Mouse (Mus musculus) forebrain, embryonic 14.5 days (tissue): ENCODE results near the gene Col4a4. TPM values are rescaled to one million over a fixed set of nuclear protein-coding genes. Genes with fewer than 3 reads are reported as not detected.
A peak's percentile ranks its signal among the peaks of the same experiment; 100 is the strongest.

Experiments
- ATAC-seq: fragments of 200-750 bp; cut with Nextera tagmentation; 2 replicates; pipeline ENCODE4 v1.8.0; 2017; ENCODE audit warnings: mild to moderate bottlenecking, moderate library complexity
- DNase-seq: peaks from one replicate; pipeline ENCODE4 v3.0.0-alpha.2; 2015; ENCODE audit warnings: low spot score
- H3K27ac ChIP-seq: fragments of 300-500 bp; sonication (generic); 2 replicates; pipeline ENCODE4 v1.5.1; 2014; ENCODE audit warnings: low read depth, mild to moderate bottlenecking, control low read depth, low read length, moderate library complexity
- H3K27me3 ChIP-seq: fragments of 300-500 bp; sonication (generic); replicated peaks from 2 replicates; pipeline ENCODE4 v1.6.1; 2014; ENCODE audit warnings: low read length, control low read depth, mixed read lengths; ENCODE audit not compliant: control insufficient read depth, insufficient read depth
- H3K36me3 ChIP-seq: fragments of 300-500 bp; sonication (generic); 2 replicates; pipeline ENCODE4 v1.6.1; 2014; ENCODE audit warnings: low read length, control low read depth; ENCODE audit not compliant: control insufficient read depth, insufficient read depth
- H3K4me1 ChIP-seq: fragments of 300-500 bp; sonication (generic); 2 replicates; pipeline ENCODE4 v1.6.1; 2014; ENCODE audit warnings: antibody characterized with exemption, low read length, control low read depth; ENCODE audit not compliant: control insufficient read depth, insufficient read depth
- H3K4me2 ChIP-seq: fragments of 300-500 bp; sonication (generic); 2 replicates; pipeline ENCODE4 v1.6.1; 2014; ENCODE audit warnings: mild to moderate bottlenecking, control low read depth, low read length
- H3K4me3 ChIP-seq: fragments of 300-500 bp; sonication (generic); 2 replicates; pipeline ENCODE4 v1.5.1; 2014; ENCODE audit warnings: low read depth, low read length, control low read depth
- H3K9ac ChIP-seq: fragments of 300-500 bp; sonication (generic); 2 replicates; pipeline ENCODE4 v1.6.1; 2014; ENCODE audit warnings: mild to moderate bottlenecking, low read length, control low read depth, moderate library complexity
- H3K9me3 ChIP-seq: fragments of 300-500 bp; sonication (generic); replicated peaks from 2 replicates; pipeline ENCODE4 v1.6.1; 2016; ENCODE audit warnings: low read length, control low read depth, mixed read lengths; ENCODE audit not compliant: control insufficient read depth
- WGBS: fragments of 180-500 bp; shearing (Covaris S2); extraction: QIAGEN DNeasy Blood & Tissue Kit; methylation state at CpG from one replicate; pipeline ENCODE4 v1.1.7; 2014; 5-methylcytosine and 5-hydroxymethylcytosine counted together
- polyA plus RNA-seq: library from polyadenylated mRNA; unstranded; fragments of >200 nt; fragmentation: Nextera tagmentation; extraction: Ambion mirVana; gene quantifications from 2 replicates; pipeline ENCODE4 v1.2.1, GENCODE M21; 2014

The Col4a4 gene
- polyA plus RNA-seq, 1 experiment from 2014 or later: 0.24 TPM

DNA sequence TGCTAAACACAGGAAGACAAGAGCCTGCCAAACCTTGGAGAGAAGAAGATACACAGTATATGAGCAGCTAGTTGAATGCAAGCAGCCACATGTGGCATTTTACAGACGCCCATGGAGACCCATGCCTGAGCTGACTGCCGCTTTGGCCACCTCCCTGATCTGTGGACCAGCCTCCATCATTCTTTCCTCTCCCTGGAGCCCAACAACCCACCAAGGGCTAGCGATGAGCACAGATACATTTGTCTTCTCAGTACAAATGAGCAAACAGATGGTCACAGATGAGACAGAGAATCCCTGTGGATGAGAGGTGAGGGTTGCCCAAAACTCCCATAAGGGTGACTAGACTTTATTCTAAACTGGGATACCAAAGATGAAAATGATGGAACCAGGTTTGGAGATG lies 132.6 kb downstream of the Col4a4 start:
- Histone ChIP-seq H3K4me1 (peaks cover 12% of the 10 kb centered on the region), H3K27ac (no peak overlapping the region), H3K4me2 (no peak overlapping the region), H3K4me3 (no peak overlapping the region), H3K9me3 (no peaks in the 10 kb centered on the region), H3K9ac (no peak overlapping the region), H3K27me3 (no peaks in the 10 kb centered on the region), H3K36me3 (no peaks in the 10 kb centered on the region)
- WGBS: 94% methylated on average over 3 of the region's 3 CpGs
- ATAC-seq: no peak
- DNase-seq: no peak

DNA sequence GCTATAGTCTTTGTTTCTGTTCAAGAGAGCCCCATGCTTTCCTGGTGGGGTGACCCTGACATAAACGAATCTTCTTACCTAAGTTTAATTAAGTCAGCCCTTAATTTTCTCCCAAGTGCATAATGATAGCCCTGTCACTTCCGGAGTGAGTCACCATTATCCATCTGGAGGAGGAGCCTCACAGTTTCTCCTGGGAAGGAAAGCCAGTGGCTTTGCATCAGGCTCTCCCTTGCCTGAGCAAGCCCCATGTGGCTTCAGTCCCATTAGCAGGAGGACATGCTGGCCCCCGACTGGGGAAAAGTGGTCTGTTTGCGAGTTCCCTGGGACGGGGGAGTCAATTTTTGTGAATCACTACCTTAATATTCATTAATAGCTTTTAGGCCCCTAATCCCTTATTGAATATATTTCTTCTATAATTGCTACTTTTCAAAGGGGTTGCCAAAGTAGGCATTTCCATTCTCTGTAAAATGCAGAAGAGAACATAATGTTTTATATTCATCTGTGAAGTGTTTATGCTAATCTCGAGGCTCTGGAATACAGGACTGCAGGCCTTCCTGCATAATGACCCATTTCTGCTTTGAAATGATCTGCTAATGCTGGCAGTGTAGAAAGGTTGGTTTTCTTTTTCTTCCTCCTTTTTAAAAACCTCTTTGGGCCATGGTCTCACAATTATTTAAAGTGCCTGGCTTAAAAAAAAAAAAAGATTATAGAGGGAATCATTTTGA lies 134.6 kb downstream of the Col4a4 start:
- peak; percentile 91 for ATAC-seq
- Histone ChIP-seq H3K27ac (peak overlapping the region; percentile 56), H3K9me3 (no peaks in the 10 kb centered on the region), H3K4me3 (no peak overlapping the region), H3K36me3 (no peaks in the 10 kb centered on the region), H3K4me1 (peaks cover 12% of the 10 kb centered on the region), H3K9ac (no peak overlapping the region), H3K4me2 (no peak overlapping the region), H3K27me3 (no peaks in the 10 kb centered on the region)
- peak; percentile 81 for DNase-seq
- 2% methylated on average over 6 of the region's 6 CpGs for WGBS

DNA sequence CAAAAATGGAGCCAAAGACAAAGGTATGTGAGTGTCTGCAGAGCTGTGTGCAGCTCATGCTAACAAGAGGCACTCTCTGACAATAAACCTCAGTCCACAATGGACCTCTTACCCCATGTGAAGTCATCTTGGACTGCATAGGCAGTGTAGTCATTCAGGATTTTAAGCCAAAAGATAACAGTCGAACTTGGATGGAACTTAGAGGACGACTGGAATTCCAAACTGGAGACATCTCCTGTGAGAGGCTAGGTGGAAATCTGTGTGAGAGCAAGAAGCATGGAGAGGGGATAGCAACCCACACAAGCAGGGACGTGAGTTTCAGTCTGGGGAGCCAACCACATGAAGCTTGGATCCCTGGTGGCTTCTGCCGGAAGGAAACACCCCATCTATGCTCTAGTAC lies 136.8 kb downstream of the Col4a4 start:
- H3K9me3 ChIP-seq: no peaks in the 10 kb centered on the region
- H3K27ac ChIP-seq: no peak overlapping the region
- no peaks in the 10 kb centered on the region for H3K36me3 ChIP-seq
- no peak for DNase-seq
- no peak overlapping the region for H3K4me3 ChIP-seq
- no peak overlapping the region for H3K9ac ChIP-seq
- H3K4me2 ChIP-seq: no peak overlapping the region
- H3K27me3 ChIP-seq: no peaks in the 10 kb centered on the region
- WGBS: 91% methylated on average over 4 of the region's 4 CpGs
- no peak for ATAC-seq
- peaks cover 12% of the 10 kb centered on the region for H3K4me1 ChIP-seq

- ATAC-seq: no peak
- H3K9me3 ChIP-seq: no peaks in the 10 kb centered on the region
- no peaks in the 10 kb centered on the region for H3K36me3 ChIP-seq
- H3K4me1 ChIP-seq: no peaks in the 10 kb centered on the region
- H3K27me3 ChIP-seq: no peaks in the 10 kb centered on the region
- DNase-seq: no peak
- no peak overlapping the region for H3K9ac ChIP-seq
- H3K4me2 ChIP-seq: no peak overlapping the region
- no peak overlapping the region for H3K4me3 ChIP-seq
- H3K27ac ChIP-seq: no peak overlapping the region
- WGBS: 95% methylated on average over 7 of the region's 7 CpGs
Measured at GRCm38 (mm10) chr1:82446049-82446448, 140.6 kb downstream of the Col4a4 start.

DNA sequence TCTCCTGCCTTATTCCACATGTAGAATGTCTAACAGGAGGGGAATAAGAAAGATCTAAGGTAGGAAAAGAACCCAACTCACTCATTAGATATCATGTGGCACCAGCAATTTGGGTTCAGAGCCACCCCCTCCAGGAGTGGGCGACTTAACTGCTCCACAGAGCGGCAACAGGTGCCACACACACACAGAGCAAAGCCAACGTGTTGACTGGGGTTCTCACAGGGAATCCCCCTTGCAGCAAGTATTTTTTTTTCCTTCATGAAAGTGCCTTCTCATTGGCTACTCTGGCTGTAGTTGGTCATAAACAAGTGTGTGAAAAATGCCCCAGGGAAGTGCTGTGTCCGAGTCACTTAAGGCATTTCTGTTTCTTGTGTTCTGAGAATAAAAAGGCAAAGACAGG lies 143.1 kb downstream of the Col4a4 start:
- DNase-seq: no peak
- no peaks in the 10 kb centered on the region for H3K36me3 ChIP-seq
- H3K4me2 ChIP-seq: no peak overlapping the region
- no peak overlapping the region for H3K4me3 ChIP-seq
- H3K9me3 ChIP-seq: no peaks in the 10 kb centered on the region
- 72% methylated on average over 4 of the region's 4 CpGs for WGBS
- no peak for ATAC-seq
- no peaks in the 10 kb centered on the region for H3K27me3 ChIP-seq
- no peaks in the 10 kb centered on the region for H3K4me1 ChIP-seq
- H3K9ac ChIP-seq: no peak overlapping the region
- no peak overlapping the region for H3K27ac ChIP-seq

DNA sequence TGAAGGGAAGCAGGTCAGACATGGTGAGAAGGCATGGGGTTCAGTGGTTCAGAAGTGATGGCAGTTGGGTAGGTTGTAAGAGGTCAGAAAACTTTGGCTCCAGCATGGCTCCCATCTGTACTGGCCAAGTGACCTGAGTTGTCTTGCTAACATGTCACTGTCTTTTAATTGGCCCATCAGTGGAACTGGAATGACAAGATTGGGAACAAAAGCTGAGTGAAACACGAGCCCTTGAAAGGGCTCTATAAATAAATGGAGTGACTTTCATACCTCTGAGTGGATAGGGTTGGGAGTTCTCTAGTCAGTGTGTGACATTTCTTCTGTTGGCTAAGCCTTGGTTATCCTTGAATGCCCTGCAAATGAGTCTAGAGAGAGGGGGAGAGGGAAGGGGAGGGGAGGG lies 146.5 kb downstream of the Col4a4 start:
- H3K27me3 ChIP-seq: no peaks in the 10 kb centered on the region
- no peaks in the 10 kb centered on the region for H3K4me1 ChIP-seq
- no peak for DNase-seq
- H3K9me3 ChIP-seq: no peaks in the 10 kb centered on the region
- H3K4me2 ChIP-seq: no peak overlapping the region
- 58% methylated on average over 1 of the region's 1 CpGs for WGBS
- no peak overlapping the region for H3K27ac ChIP-seq
- H3K9ac ChIP-seq: no peak overlapping the region
- no peak for ATAC-seq
- H3K36me3 ChIP-seq: no peaks in the 10 kb centered on the region
- no peak overlapping the region for H3K4me3 ChIP-seq

GRCm38 (mm10) chr1:82437273-82437672 lies 149.4 kb downstream of the Col4a4 start:
- H3K4me3 ChIP-seq: no peak overlapping the region
- no peaks in the 10 kb centered on the region for H3K36me3 ChIP-seq
- H3K9me3 ChIP-seq: no peaks in the 10 kb centered on the region
- no peaks in the 10 kb centered on the region for H3K4me1 ChIP-seq
- H3K27ac ChIP-seq: no peak overlapping the region
- H3K27me3 ChIP-seq: no peaks in the 10 kb centered on the region
- DNase-seq: peak; percentile 67
- peak; percentile 38; the same call in 1 of the 2 replicates for ATAC-seq
- H3K4me2 ChIP-seq: no peak overlapping the region
- H3K9ac ChIP-seq: no peak overlapping the region
- WGBS: 61% methylated on average over 3 of the region's 3 CpGs

DNA sequence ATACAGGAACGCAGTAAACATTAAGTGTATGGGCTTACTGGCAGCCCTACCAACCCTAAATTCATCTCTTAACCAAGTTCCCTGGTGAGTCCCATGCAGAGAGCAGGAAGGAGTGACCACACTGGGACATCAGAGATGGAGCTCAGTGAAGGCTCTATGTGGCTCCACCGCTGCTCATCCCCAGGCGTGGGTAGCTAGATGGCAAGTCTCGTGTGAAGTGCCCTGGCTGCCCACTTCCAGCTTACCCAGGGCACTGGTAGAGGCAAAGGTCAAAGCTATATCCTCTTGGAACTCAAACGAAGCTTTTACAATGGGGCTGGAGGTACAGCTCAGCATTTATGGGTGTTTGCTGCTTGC lies 153.0 kb downstream of the Col4a4 start:
- ATAC-seq (peak; percentile 16; the same call in 1 of the 2 replicates), DNase-seq (no peak)
- no peaks in the 10 kb centered on the region for H3K9me3 ChIP-seq
- H3K27me3 ChIP-seq: no peaks in the 10 kb centered on the region
- no peak overlapping the region for H3K4me2 ChIP-seq
- H3K36me3 ChIP-seq: no peaks in the 10 kb centered on the region
- WGBS: 74% methylated on average over 5 of the region's 5 CpGs
- H3K4me1 ChIP-seq: peaks cover 2% of the 10 kb centered on the region
- no peak overlapping the region for H3K27ac ChIP-seq
- H3K4me3 ChIP-seq: no peak overlapping the region
- no peak overlapping the region for H3K9ac ChIP-seq

GRCm38 (mm10) chr1:82432919-82433648 lies 153.6 kb downstream of the Col4a4 start:
- H3K9me3 ChIP-seq: no peaks in the 10 kb centered on the region
- H3K4me3 ChIP-seq: no peak overlapping the region
- H3K36me3 ChIP-seq: no peaks in the 10 kb centered on the region
- no peak overlapping the region for H3K27ac ChIP-seq
- peak overlapping the region; percentile 29; the same call in 1 of the 2 replicates for H3K9ac ChIP-seq
- H3K4me1 ChIP-seq: peaks cover 7% of the 10 kb centered on the region
- H3K27me3 ChIP-seq: no peaks in the 10 kb centered on the region
- DNase-seq: peak; percentile 92
- peak; percentile 74 for ATAC-seq
- WGBS: 63% methylated on average over 15 of the region's 15 CpGs
- H3K4me2 ChIP-seq: no peak overlapping the region
